Mouse (Mus musculus) lung, embryonic 14.5 days (tissue): Measurements from ENCODE around the gene Gm20721. TPM values are rescaled to one million over a fixed set of nuclear protein-coding genes. Genes with fewer than 3 reads are reported as not detected.
"Not testable (repeated sequence)": the region's sequence is repeated elsewhere in the genome, so short reads cannot be mapped to it uniquely, and the experiment has no call there.

Experiments used
- ATAC-seq: fragments of 200-750 bp; cut with Nextera tagmentation; 2 replicates; pipeline ENCODE4 v1.8.0; 2017; ENCODE audit warnings: mild to moderate bottlenecking, moderate TSS enrichment, moderate library complexity; ENCODE audit not compliant: insufficient read depth
- DNase-seq: peaks from one replicate; pipeline ENCODE4 v3.0.0-alpha.2; 2015
- H3K27ac ChIP-seq: fragments of 300-500 bp; sonication (generic); 2 replicates; pipeline ENCODE4 v1.5.1; 2014; ENCODE audit warnings: low read depth, mild to moderate bottlenecking, moderate library complexity
- H3K27me3 ChIP-seq: fragments of 300-500 bp; sonication (generic); 2 replicates; pipeline ENCODE4 v1.6.1; 2014; ENCODE audit warnings: low read length, control low read depth; ENCODE audit not compliant: insufficient read depth
- H3K36me3 ChIP-seq: fragments of 300-500 bp; sonication (generic); 2 replicates; pipeline ENCODE4 v1.6.1; 2014; ENCODE audit warnings: control low read depth; ENCODE audit not compliant: insufficient read depth
- H3K4me1 ChIP-seq: fragments of 300-500 bp; sonication (generic); 2 replicates; pipeline ENCODE4 v1.6.1; 2014; ENCODE audit warnings: antibody characterized with exemption, control low read depth; ENCODE audit not compliant: insufficient read depth
- H3K4me2 ChIP-seq: fragments of 300-500 bp; sonication (generic); 2 replicates; pipeline ENCODE4 v1.6.1; 2014; ENCODE audit warnings: mild to moderate bottlenecking
- H3K4me3 ChIP-seq: fragments of 300-500 bp; sonication (generic); 2 replicates; pipeline ENCODE4 v1.5.1; 2014; ENCODE audit warnings: low read depth, low read length
- H3K9ac ChIP-seq: fragments of 300-500 bp; sonication (generic); 2 replicates; pipeline ENCODE4 v1.6.1; 2014
- H3K9me3 ChIP-seq: fragments of 300-500 bp; sonication (generic); 2 replicates; pipeline ENCODE4 v1.6.1; 2016; ENCODE audit warnings: low read depth, low read length, control low read depth
- CTCF ChIP-seq: IDR thresholded peaks from 2 replicates; pipeline ENCODE4 v1.5.1; 2016; ENCODE audit warnings: antibody characterized with exemption, low read depth
- WGBS: fragments of 180-500 bp; shearing (Covaris S2); extraction: QIAGEN DNeasy Blood & Tissue Kit; methylation state at CpG from one replicate; pipeline ENCODE4 v1.1.7; 2014; 5-methylcytosine and 5-hydroxymethylcytosine counted together
- polyA plus RNA-seq: library from polyadenylated mRNA; unstranded; fragments of >200 nt; fragmentation: Nextera tagmentation; extraction: Ambion mirVana; gene quantifications from 2 replicates; pipeline ENCODE4 v1.2.1, GENCODE M21; 2014

Gm20721 gene
- polyA plus RNA-seq: 11.3 and 14.7 TPM in 2 replicates

GRCm38 (mm10) chr2:174346612-174346998 lies at the start of gene Gm20721:
Gm20721 (minus strand) TSS chr2:174346712.
- TF ChIP-seq CTCF: no peak
- Histone ChIP-seq H3K9me3 (no peaks in the 10 kb centered on the region), H3K36me3 (peaks cover 52% of the 10 kb centered on the region), H3K9ac (no peak within 1 kb of the TSS), H3K27me3 (no peaks in the 10 kb centered on the region), H3K4me1 (peaks cover 25% of the 10 kb centered on the region), H3K4me2 (no peak within 1 kb of the TSS), H3K4me3 (no peak within 1 kb of the TSS), H3K27ac (no peak within 1 kb of the TSS)
- no peak for DNase-seq
- 94% methylated on average over 5 of the region's 5 CpGs for WGBS
- ATAC-seq: no peak

GRCm38 (mm10) chr2:174393383-174393782 lies 46.9 kb upstream of the Gm20721 start:
- H3K9ac ChIP-seq: no peak overlapping the region
- H3K4me1 ChIP-seq: no peaks in the 10 kb centered on the region
- no peaks in the 10 kb centered on the region for H3K27me3 ChIP-seq
- DNase-seq (no peak), ATAC-seq (no peak)
- no peak overlapping the region for H3K4me3 ChIP-seq
- no peaks in the 10 kb centered on the region for H3K9me3 ChIP-seq
- H3K4me2 ChIP-seq: no peak overlapping the region
- H3K36me3 ChIP-seq: no peaks in the 10 kb centered on the region
- no peak for TF ChIP-seq CTCF
- no peak overlapping the region for H3K27ac ChIP-seq
- 75% methylated on average over 5 of the region's 5 CpGs for WGBS

GRCm38 (mm10) chr2:174392554-174392953 lies 46.0 kb upstream of the Gm20721 start:
- DNase-seq (no peak), ATAC-seq (no peak)
- Histone ChIP-seq H3K4me1 (no peaks in the 10 kb centered on the region), H3K36me3 (no peaks in the 10 kb centered on the region), H3K4me3 (no peak overlapping the region), H3K27me3 (no peaks in the 10 kb centered on the region), H3K27ac (no peak overlapping the region), H3K4me2 (no peak overlapping the region), H3K9ac (no peak overlapping the region), H3K9me3 (no peaks in the 10 kb centered on the region)
- TF ChIP-seq CTCF: no peak
- 77% methylated on average over 9 of the region's 9 CpGs for WGBS

DNA sequence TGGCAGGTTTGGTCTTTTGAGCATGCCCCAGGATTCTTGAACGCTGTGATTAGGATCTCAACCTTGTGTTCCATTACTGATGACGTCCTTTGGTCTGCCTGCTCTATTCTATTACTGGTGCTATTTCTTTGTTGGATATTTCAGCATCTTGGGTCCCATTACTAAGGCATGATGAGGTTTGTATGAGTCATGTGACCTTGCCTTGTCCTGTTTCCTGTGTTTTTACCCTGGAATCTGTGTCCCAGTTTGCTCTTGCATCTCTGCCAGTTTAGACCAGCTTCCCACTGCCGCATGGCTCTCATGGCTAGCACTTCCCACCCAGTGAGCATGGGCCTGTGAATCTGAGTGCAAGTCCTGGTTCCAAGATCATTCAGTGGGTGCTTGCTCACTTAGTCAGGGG lies 45.4 kb upstream of the Gm20721 start:
- ATAC-seq (no peak), DNase-seq (no peak)
- no peak for TF ChIP-seq CTCF
- Histone ChIP-seq H3K27me3 (no peaks in the 10 kb centered on the region), H3K4me2 (no peak overlapping the region), H3K27ac (no peak overlapping the region), H3K9ac (no peak overlapping the region), H3K9me3 (no peaks in the 10 kb centered on the region), H3K4me1 (no peaks in the 10 kb centered on the region), H3K36me3 (no peaks in the 10 kb centered on the region), H3K4me3 (no peak overlapping the region)
- WGBS: 82% methylated on average over 3 of the region's 3 CpGs

GRCm38 (mm10) chr2:174381021-174381420 lies 34.5 kb upstream of the Gm20721 start:
- Histone ChIP-seq H3K27ac (no peak overlapping the region), H3K36me3 (no peaks in the 10 kb centered on the region), H3K4me3 (no peak overlapping the region), H3K9ac (no peak overlapping the region), H3K4me2 (no peak overlapping the region), H3K27me3 (no peaks in the 10 kb centered on the region), H3K9me3 (no peaks in the 10 kb centered on the region), H3K4me1 (no peaks in the 10 kb centered on the region)
- ATAC-seq: no peak
- DNase-seq: no peak
- 88% methylated on average over 9 of the region's 9 CpGs for WGBS
- no peak for TF ChIP-seq CTCF

- H3K4me2 ChIP-seq: no peak overlapping the region
- no peaks in the 10 kb centered on the region for H3K27me3 ChIP-seq
- no peak overlapping the region for H3K9ac ChIP-seq
- no peak overlapping the region for H3K4me3 ChIP-seq
- DNase-seq (no peak), ATAC-seq (no peak)
- no peaks in the 10 kb centered on the region for H3K9me3 ChIP-seq
- H3K36me3 ChIP-seq: no peaks in the 10 kb centered on the region
- no peaks in the 10 kb centered on the region for H3K4me1 ChIP-seq
- WGBS: 75% methylated on average over 10 of the region's 10 CpGs
- H3K27ac ChIP-seq: no peak overlapping the region
- TF ChIP-seq CTCF: no peak
Measured at GRCm38 (mm10) chr2:174366571-174366970, 20.1 kb upstream of the Gm20721 start.

GRCm38 (mm10) chr2:174359656-174360055 lies 13.1 kb upstream of the Gm20721 start:
- Histone ChIP-seq H3K4me1 (no peaks in the 10 kb centered on the region), H3K9me3 (no peaks in the 10 kb centered on the region), H3K4me3 (no peak overlapping the region), H3K36me3 (no peaks in the 10 kb centered on the region), H3K27me3 (no peaks in the 10 kb centered on the region), H3K9ac (no peak overlapping the region), H3K4me2 (no peak overlapping the region), H3K27ac (no peak overlapping the region)
- WGBS: 74% methylated on average over 4 of the region's 4 CpGs
- no peak for ATAC-seq
- no peak for TF ChIP-seq CTCF
- DNase-seq: no peak

DNA sequence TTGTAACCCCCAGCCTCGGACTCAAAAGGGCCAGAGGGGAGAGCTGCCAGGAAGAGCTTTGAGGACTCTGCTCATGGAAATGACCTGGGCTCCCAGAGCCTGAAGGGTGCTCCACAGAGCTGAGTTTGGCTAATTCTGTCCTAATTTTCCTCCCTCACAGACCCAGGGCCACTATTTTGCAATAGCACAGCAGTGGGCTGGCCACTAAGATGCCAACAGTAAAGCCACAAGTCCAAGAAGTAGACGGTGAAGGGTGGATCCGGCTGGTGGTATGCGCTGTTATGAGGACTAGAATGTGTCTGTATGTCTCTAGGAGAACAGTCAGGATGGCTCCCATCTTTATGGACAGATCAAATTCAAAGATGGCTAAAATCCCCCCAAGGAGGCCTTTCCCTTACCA lies 12.0 kb upstream of the Gm20721 start:
- Histone ChIP-seq H3K4me3 (no peak overlapping the region), H3K4me1 (no peaks in the 10 kb centered on the region), H3K36me3 (no peaks in the 10 kb centered on the region), H3K4me2 (no peak overlapping the region), H3K9ac (no peak overlapping the region), H3K9me3 (no peaks in the 10 kb centered on the region), H3K27ac (no peak overlapping the region), H3K27me3 (no peaks in the 10 kb centered on the region)
- no peak for TF ChIP-seq CTCF
- WGBS: 74% methylated on average over 4 of the region's 4 CpGs
- ATAC-seq: no peak
- DNase-seq: no peak

DNA sequence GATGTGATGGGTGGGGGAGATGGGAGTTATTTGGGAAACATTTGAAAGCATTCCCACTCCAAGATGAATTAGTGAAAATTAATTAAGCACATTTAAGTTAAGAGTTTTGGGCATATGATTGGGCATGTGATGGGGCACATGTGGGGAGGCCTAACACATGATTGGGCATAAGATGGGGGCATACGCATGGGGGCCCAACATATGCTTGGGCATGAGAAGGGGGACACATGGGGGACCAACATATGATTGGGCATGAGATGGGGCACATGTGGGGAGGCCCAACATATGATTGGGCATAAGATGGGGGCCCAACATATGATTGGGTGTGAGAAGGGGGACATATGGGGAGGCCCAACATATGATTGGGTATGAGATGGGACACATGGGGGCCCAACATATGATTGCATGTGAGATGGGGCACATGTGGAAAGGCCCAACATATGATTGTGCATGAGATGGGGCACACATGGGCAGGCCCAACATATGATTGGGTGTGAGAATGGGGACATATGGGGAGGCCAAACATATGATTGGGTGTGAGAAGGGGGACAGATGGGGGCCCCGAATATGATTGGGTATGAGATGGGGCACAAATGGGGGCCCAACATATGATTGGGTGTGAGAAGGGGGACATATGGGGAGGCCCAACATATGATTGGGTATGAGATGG lies 622 bp upstream of the Gm20721 start:
- not testable (repeated sequence) for H3K4me3 ChIP-seq, H3K4me2 ChIP-seq, H3K9ac ChIP-seq, H3K27me3 ChIP-seq, H3K27ac ChIP-seq, H3K9me3 ChIP-seq, DNase-seq, ATAC-seq
- WGBS: 95% methylated on average over 2 of the region's 2 CpGs
- Histone ChIP-seq H3K4me1 (peaks cover 21% of the 10 kb centered on the region), H3K36me3 (peaks cover 47% of the 10 kb centered on the region)
